ENCODE assay signal across 13 mouse cellular contexts in genomic region chr16:10990763-10991162, GRCm38 (mm10).
A peak's percentile ranks its signal among the peaks of the same experiment; 100 is the strongest.
DNase-seq lines count a peak whose midpoint lies in the region; ATAC-seq and TF ChIP-seq lines count a peak whose summit lies in the region.
"Had no signal": no experiment of that assay in that cellular context is flagged by ENCODE, and none has a peak within 500 bp of the region (broad histone marks: within the 10 kb centered on the region; RNA-seq: fewer than 3 reads in every experiment).

No protein-coding gene starts in this region.

- DNase-seq in lung, postnatal 0 days (ENCODE audit: low spot score): peak; percentile 52
- DNase-seq in embryo, embryonic 10 days (ENCODE audit: low spot score): no peak
- no peak for DNase-seq in frontal cortex, postnatal 14 days (ENCODE audit: low spot score in 2 of 2)
- DNase-seq: adrenal gland, adult 2 months; thymus, postnatal 14 days had no signal

- no peak for TF ChIP-seq CTCF in bone marrow macrophage, adult 2 months (IDR thresholded peaks at IDR 0.05; ENCODE audit: low read depth, low read length)
- TF ChIP-seq CTCF in intestine, postnatal 0 days (IDR thresholded peaks at IDR 0.05; ENCODE audit: low read depth): no peak
- TF ChIP-seq CTCF in lung, postnatal 0 days (IDR thresholded peaks at IDR 0.05): no peak

- 0 out of 2 replicates have a peak overlapping the region, but pooled peaks have one; percentile 62 for H3K4me2 ChIP-seq in intestine, embryonic 16.5 days (ENCODE audit: low read depth, low read length)
- H3K4me2 ChIP-seq in intestine, embryonic 15.5 days (replicated peaks): no peak overlapping the region
- peak overlapping the region; percentile 84 for H3K4me2 ChIP-seq in intestine, postnatal 0 days (replicated peaks; ENCODE audit: low read depth)
- H3K4me2 ChIP-seq in lung, postnatal 0 days (replicated peaks; ENCODE audit: low read depth, low read length): peak overlapping the region; percentile 82; the same call in 1 of the 2 replicates

- 54% methylated on average over 4 of the region's 4 CpGs for WGBS in intestine, embryonic 16.5 days
- 51% methylated on average over 4 of the region's 4 CpGs for WGBS in intestine, embryonic 15.5 days
- WGBS in intestine, postnatal 0 days: 69% methylated on average over 4 of the region's 4 CpGs
- WGBS in lung, postnatal 0 days: 43% methylated on average over 4 of the region's 4 CpGs

- H3K4me3 ChIP-seq in intestine, embryonic 16.5 days (ENCODE audit: low read length): no peak overlapping the region
- no peak overlapping the region for H3K4me3 ChIP-seq in intestine, embryonic 15.5 days (replicated peaks)
- H3K4me3 ChIP-seq in bone marrow macrophage, adult 2 months (ENCODE audit: insufficient read depth, low read length): peak overlapping the region; percentile 66
- peak overlapping the region; percentile 95; the same call in 1 of the 2 replicates for H3K4me3 ChIP-seq in intestine, postnatal 0 days (ENCODE audit: low read depth, low read length)
- peak overlapping the region; percentile 91; the same call in 1 of the 2 replicates for H3K4me3 ChIP-seq in lung, postnatal 0 days (ENCODE audit: low read depth, low read length)

- no peak for TF ChIP-seq POLR2A in bone marrow macrophage, adult 2 months (IDR thresholded peaks at IDR 0.05; ENCODE audit: borderline replicate concordance, low read depth, low read length)

- no peaks in the 10 kb centered on the region for H3K9me3 ChIP-seq in intestine, embryonic 16.5 days (ENCODE audit: control insufficient read depth, low read length)
- no peaks in the 10 kb centered on the region for H3K9me3 ChIP-seq in intestine, embryonic 15.5 days
- no peaks in the 10 kb centered on the region for H3K9me3 ChIP-seq in intestine, postnatal 0 days (ENCODE audit: control insufficient read depth)
- no peaks in the 10 kb centered on the region for H3K9me3 ChIP-seq in lung, postnatal 0 days (ENCODE audit: low read length)

- ATAC-seq in intestine, embryonic 16.5 days: no peak
- no peak for ATAC-seq in intestine, embryonic 15.5 days
- ATAC-seq in intestine, postnatal 0 days: no peak
- no peak for ATAC-seq in lung, postnatal 0 days
- ATAC-seq: CD4-positive, CD25-positive, alpha-beta regulatory T cell, adult 4 months; forebrain, embryonic 13.5 days; hindbrain, postnatal 0 days; Patski had no signal

- no peak for TF ChIP-seq EP300 in lung, postnatal 0 days (IDR thresholded peaks at IDR 0.05)

- H3K36me3 ChIP-seq in intestine, embryonic 16.5 days (ENCODE audit: control insufficient read depth, insufficient read depth, low read length): 0 out of 2 replicates have a peak, but pooled peaks cover 8% of the 10 kb centered on the region
- no peaks in the 10 kb centered on the region for H3K36me3 ChIP-seq in intestine, embryonic 15.5 days
- peaks cover 9% of the 10 kb centered on the region; the same call in 1 of the 2 replicates for H3K36me3 ChIP-seq in intestine, postnatal 0 days (ENCODE audit: control insufficient read depth, insufficient read depth)
- no peaks in the 10 kb centered on the region for H3K36me3 ChIP-seq in lung, postnatal 0 days (ENCODE audit: insufficient read depth, low read length)

- H3K27ac ChIP-seq in intestine, embryonic 16.5 days (ENCODE audit: low read length): no peak overlapping the region
- no peak overlapping the region for H3K27ac ChIP-seq in intestine, embryonic 15.5 days
- peak overlapping the region; percentile 85 for H3K27ac ChIP-seq in bone marrow macrophage, adult 2 months (ENCODE audit: insufficient read depth, low read depth, low read length)
- H3K27ac ChIP-seq in intestine, postnatal 0 days (ENCODE audit: low read depth, low read length): no peak overlapping the region; the same call in 1 of the 2 replicates
- H3K27ac ChIP-seq in lung, postnatal 0 days (ENCODE audit: low read length): no peak overlapping the region; the same call in 1 of the 2 replicates
- H3K27ac ChIP-seq: forebrain, embryonic 13.5 days; hindbrain, postnatal 0 days had no signal

- H3K4me1 ChIP-seq in intestine, embryonic 16.5 days (ENCODE audit: control insufficient read depth, insufficient read depth, low read length): peaks cover 20% of the 10 kb centered on the region; the same call in 1 of the 2 replicates
- H3K4me1 ChIP-seq in intestine, embryonic 15.5 days (replicated peaks): peaks cover 19% of the 10 kb centered on the region
- H3K4me1 ChIP-seq in bone marrow macrophage, adult 2 months (ENCODE audit: control insufficient read depth, insufficient read depth, low read length): peaks cover 33% of the 10 kb centered on the region
- no peaks in the 10 kb centered on the region for H3K4me1 ChIP-seq in intestine, postnatal 0 days (replicated peaks; ENCODE audit: control insufficient read depth, insufficient read depth, low read length)
- H3K4me1 ChIP-seq in lung, postnatal 0 days (ENCODE audit: insufficient read depth, low read depth, low read length): peaks cover 14% of the 10 kb centered on the region; the same call in 1 of the 2 replicates

- no peak overlapping the region for H3K9ac ChIP-seq in intestine, embryonic 16.5 days (ENCODE audit: low read depth, low read length)
- no peak overlapping the region for H3K9ac ChIP-seq in intestine, embryonic 15.5 days
- 0 out of 2 replicates have a peak overlapping the region, but pooled peaks have one; percentile 98 for H3K9ac ChIP-seq in intestine, postnatal 0 days (ENCODE audit: low read depth, low read length)
- no peak overlapping the region for H3K9ac ChIP-seq in lung, postnatal 0 days (replicated peaks; ENCODE audit: low read depth)
- H3K9ac ChIP-seq: forebrain, embryonic 13.5 days had no signal

- no peaks in the 10 kb centered on the region for H3K27me3 ChIP-seq in intestine, embryonic 16.5 days (replicated peaks; ENCODE audit: control insufficient read depth, insufficient read depth, low read length)
- no peaks in the 10 kb centered on the region for H3K27me3 ChIP-seq in intestine, embryonic 15.5 days (replicated peaks)
- H3K27me3 ChIP-seq in intestine, postnatal 0 days (replicated peaks; ENCODE audit: control insufficient read depth, insufficient read depth, low read length): no peaks in the 10 kb centered on the region
- H3K27me3 ChIP-seq in lung, postnatal 0 days (replicated peaks; ENCODE audit: insufficient read depth, low read length): no peaks in the 10 kb centered on the region
- H3K27me3 ChIP-seq: forebrain, embryonic 13.5 days; Patski had no signal

Comparison
In these comparisons a context has a peak if more than half of its experiments do, and no peak if none do; other contexts are left out.
1. H3K4me3 ChIP-seq: peak in bone marrow macrophage, adult 2 months (single experiment), intestine, postnatal 0 days (single experiment) and lung, postnatal 0 days (single experiment); none in intestine, embryonic 16.5 days (single experiment) and intestine, embryonic 15.5 days (single experiment).